Mouse (Mus musculus) stomach, postnatal 0 days (tissue): Measurements from ENCODE around the gene Ccr1l1. TPM values are rescaled to one million over a fixed set of nuclear protein-coding genes. Genes with fewer than 3 reads are reported as not detected.

Experiments
- ATAC-seq: fragments of 200-750 bp; cut with Nextera tagmentation; 2 replicates; pipeline ENCODE4 v1.8.0; 2017; ENCODE audit not compliant: low FRiP score, low TSS enrichment
- DNase-seq: peaks from one replicate; pipeline ENCODE4 v3.0.0-alpha.2; 2016; ENCODE audit warnings: low spot score
- H3K27ac ChIP-seq: fragments of 300-500 bp; sonication (generic); replicated peaks from 2 replicates; pipeline ENCODE4 v1.5.1; 2014; ENCODE audit warnings: mild to moderate bottlenecking, control low read depth
- H3K27me3 ChIP-seq: fragments of 300-500 bp; sonication (generic); 2 replicates; pipeline ENCODE4 v1.6.1; 2014; ENCODE audit warnings: low read length; ENCODE audit not compliant: control insufficient read depth, insufficient read depth
- H3K36me3 ChIP-seq: fragments of 300-500 bp; sonication (generic); 2 replicates; pipeline ENCODE4 v1.6.1; 2014; ENCODE audit warnings: low read length, mixed read lengths; ENCODE audit not compliant: control insufficient read depth, insufficient read depth
- H3K4me1 ChIP-seq: fragments of 300-500 bp; sonication (generic); replicated peaks from 2 replicates; pipeline ENCODE4 v1.6.1; 2014; ENCODE audit warnings: antibody characterized with exemption; ENCODE audit not compliant: control insufficient read depth, insufficient read depth
- H3K4me2 ChIP-seq: fragments of 300-500 bp; sonication (generic); replicated peaks from 2 replicates; pipeline ENCODE4 v1.6.1; 2014; ENCODE audit warnings: low read depth, mild to moderate bottlenecking, control low read depth, moderate library complexity
- H3K4me3 ChIP-seq: fragments of 300-500 bp; sonication (generic); 2 replicates; pipeline ENCODE4 v1.5.1; 2014; ENCODE audit warnings: low read depth, low read length, control low read depth
- H3K9ac ChIP-seq: fragments of 300-500 bp; sonication (generic); 2 replicates; pipeline ENCODE4 v1.6.1; 2014; ENCODE audit warnings: mild to moderate bottlenecking, low read length, control low read depth, mixed read lengths
- H3K9me3 ChIP-seq: fragments of 300-500 bp; sonication (generic); 2 replicates; pipeline ENCODE4 v1.6.1; 2016; ENCODE audit warnings: low read length; ENCODE audit not compliant: control insufficient read depth
- CTCF ChIP-seq: IDR thresholded peaks from 2 replicates; pipeline ENCODE4 v1.5.1; 2016; ENCODE audit warnings: antibody characterized with exemption, low read depth, mild to moderate bottlenecking, moderate library complexity
- EP300 ChIP-seq: optimal IDR thresholded peaks from 2 replicates; pipeline ENCODE3; 2016; ENCODE audit warnings: antibody characterized with exemption
- WGBS: fragments of 180-500 bp; shearing (Covaris S2); extraction: QIAGEN DNeasy Blood & Tissue Kit; methylation state at CpG from one replicate; pipeline ENCODE4 v1.1.7; 2014; 5-methylcytosine and 5-hydroxymethylcytosine counted together
- polyA plus RNA-seq: library from polyadenylated mRNA; unstranded; fragments of >200 nt; fragmentation: Nextera tagmentation; extraction: Ambion mirVana; gene quantifications from 2 replicates; pipeline ENCODE4 v1.2.1, GENCODE M21; 2015

Gene Ccr1l1
- polyA plus RNA-seq, 1 experiment from 2014 or later, result not detected

DNA sequence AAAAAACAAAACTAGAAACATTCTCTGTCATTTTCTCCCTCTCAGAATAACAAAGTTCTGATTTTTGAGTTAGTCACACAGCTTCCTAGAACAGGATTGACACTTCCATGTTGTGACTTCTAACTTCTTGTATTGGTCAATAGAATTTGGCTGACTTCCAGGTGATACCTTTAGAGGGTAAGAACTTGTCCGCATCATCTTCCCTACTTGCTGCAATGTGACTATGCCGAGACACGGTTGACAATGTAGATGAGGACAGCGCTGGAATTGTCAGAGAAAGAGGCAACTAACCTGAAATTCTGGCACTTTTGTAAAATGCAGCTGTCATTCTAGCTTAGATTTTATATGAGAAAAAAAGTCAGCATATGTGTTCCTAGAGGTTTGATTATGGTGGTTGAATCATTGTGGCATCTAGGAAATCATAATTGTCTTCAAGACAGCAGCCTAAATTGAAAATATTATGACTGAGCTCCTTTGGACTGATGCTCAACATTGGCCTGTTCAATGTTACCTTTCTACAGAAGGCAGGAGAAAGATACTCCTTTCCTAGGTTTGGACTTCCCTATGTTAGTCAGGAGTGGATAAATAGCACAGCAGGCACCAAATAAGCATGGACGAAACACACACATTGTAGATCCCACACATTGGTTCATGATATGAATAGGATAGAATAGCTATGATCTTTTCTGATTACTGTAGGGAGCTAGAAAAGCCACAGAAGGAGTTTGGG lies 44.3 kb downstream of the Ccr1l1 start:
- WGBS, result 93% methylated on average over 5 of the region's 5 CpGs
- no peak overlapping the region for H3K27ac ChIP-seq

DNA sequence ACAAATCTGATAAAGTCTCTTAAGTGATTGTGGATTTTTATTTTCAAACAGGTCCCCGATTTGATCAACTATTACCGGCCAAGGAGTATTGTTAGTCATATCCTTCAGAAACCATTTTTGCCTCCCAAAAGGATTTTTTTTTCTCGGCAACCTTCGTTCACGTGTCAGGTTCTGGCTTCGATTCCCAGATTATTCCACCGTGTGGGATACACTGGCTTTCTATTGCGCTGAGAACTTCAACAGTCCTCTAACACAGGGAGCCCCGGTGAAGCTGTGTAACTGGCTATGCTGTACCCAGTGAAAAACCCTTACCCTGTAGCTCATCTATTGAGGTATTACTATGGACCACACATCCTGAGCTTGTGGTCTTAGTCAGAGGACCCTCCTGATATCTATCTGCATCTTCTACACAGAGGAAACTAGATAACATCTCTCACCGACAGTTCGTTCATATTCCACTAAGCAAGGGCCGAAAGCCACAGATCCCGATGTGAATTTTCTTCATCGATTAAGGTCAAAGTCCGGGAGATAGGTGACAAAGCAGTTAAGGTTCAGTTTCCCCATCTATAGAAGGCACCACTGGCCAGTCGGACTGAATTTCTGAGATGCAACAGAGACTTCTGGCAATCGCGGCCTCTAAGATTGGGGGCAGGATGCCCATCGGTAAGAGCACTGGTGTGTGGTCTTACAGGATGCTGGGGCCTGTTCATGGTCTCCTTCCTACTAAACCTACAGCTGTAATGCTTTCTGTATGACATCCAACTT lies 45.1 kb downstream of the Ccr1l1 start:
- no peak for ATAC-seq
- DNase-seq, result no peak
- no peak overlapping the region for H3K4me3 ChIP-seq
- H3K36me3 ChIP-seq, result no peaks in the 10 kb centered on the region
- no peak overlapping the region for H3K27ac ChIP-seq
- H3K4me2 ChIP-seq, result no peak overlapping the region
- no peaks in the 10 kb centered on the region for H3K4me1 ChIP-seq
- no peaks in the 10 kb centered on the region for H3K27me3 ChIP-seq
- TF ChIP-seq EP300, result no peak
- TF ChIP-seq CTCF, result no peak
- no peaks in the 10 kb centered on the region for H3K9me3 ChIP-seq
- WGBS, result 89% methylated on average over 19 of the region's 19 CpGs
- H3K9ac ChIP-seq, result no peak overlapping the region

More for the DNA sequence above, 44.3 kb downstream of the Ccr1l1 start:
- H3K36me3 ChIP-seq, result no peaks in the 10 kb centered on the region
- no peaks in the 10 kb centered on the region for H3K4me1 ChIP-seq
- H3K9ac ChIP-seq, result no peak overlapping the region
- no peak overlapping the region for H3K4me3 ChIP-seq
- no peak for TF ChIP-seq CTCF
- TF ChIP-seq EP300, result no peak
- no peaks in the 10 kb centered on the region for H3K27me3 ChIP-seq
- H3K4me2 ChIP-seq, result no peak overlapping the region
- no peaks in the 10 kb centered on the region for H3K9me3 ChIP-seq
- DNase-seq, result no peak
- ATAC-seq, result no peak

DNA sequence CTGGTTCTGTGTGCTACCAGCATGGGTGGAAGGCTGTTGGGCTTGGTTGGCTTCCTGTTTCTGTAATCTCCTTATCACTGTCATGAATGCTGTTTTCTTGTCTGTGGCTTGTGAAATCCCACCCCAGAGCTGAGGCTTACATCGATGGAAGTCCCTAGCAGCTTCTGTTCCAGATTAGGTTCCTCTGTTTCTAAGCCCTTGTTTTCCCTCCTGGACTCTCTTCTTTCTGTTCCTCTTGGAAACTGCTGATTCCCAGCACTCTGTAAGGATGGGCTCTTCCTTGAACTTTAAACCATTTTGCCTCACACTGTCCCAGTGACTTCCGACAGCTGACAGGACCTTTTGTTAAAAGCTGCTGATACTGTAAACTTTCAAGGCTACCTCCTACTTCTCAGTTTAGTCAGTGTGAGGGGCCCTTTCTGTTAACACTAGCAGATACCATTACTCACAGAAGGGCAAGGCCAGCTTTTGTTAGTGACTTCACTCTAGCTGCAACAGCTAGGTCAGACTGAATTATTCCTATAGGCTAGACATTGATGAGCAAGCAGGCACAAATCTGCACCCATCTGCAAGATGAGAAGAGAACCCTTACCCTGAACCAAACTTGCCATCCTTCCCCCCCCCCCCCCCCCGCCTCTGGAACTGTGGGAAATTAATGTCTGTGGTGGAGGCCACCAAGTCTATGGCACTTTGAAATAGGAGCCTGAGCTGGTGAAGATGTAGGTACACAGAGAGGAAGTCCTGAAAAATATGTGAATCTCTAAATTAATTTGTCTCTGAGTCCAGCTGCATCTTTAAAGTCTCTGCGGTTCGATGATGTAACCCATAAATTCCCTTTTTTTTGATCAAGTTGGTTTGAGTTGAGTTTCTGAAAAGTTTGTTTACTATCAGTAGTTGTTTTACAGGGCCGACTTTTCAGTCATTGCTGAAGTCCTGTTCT lies 46.2 kb downstream of the Ccr1l1 start:
- 46% methylated on average over 6 of the region's 6 CpGs for WGBS
- no peak for DNase-seq
- Histone ChIP-seq H3K4me2 (no peak overlapping the region), H3K9ac (no peak overlapping the region), H3K4me3 (no peak overlapping the region), H3K36me3 (no peaks in the 10 kb centered on the region), H3K9me3 (no peaks in the 10 kb centered on the region), H3K4me1 (no peaks in the 10 kb centered on the region), H3K27me3 (no peaks in the 10 kb centered on the region), H3K27ac (no peak overlapping the region)
- TF ChIP-seq CTCF (no peak), EP300 (no peak)
- no peak for ATAC-seq

DNA sequence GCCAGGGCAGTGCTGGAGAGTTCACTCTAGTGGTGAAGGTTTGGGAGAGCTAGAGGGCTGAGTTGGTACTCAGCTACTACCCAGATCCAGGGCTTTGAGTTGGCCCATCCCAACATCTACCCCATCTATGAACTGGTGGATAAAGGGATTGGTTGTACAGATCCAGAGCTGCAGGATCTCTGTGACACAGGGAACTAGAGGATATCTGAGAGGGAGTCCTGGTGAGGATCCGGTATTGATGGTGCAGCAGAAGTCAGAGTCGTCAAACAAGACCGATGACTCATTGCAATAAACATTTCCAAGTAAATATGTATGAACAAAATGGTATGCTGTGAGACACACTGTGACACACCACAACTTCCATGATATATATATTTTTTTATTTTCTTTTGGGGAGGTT lies 47.3 kb downstream of the Ccr1l1 start:
- no peak overlapping the region; the same call in 1 of the 2 replicates for H3K27ac ChIP-seq
- H3K9me3 ChIP-seq, result no peaks in the 10 kb centered on the region
- no peak for TF ChIP-seq CTCF
- no peak for TF ChIP-seq EP300
- ATAC-seq (no peak), DNase-seq (no peak)
- H3K4me3 ChIP-seq, result no peak overlapping the region
- H3K9ac ChIP-seq, result no peak overlapping the region
- no peak overlapping the region for H3K4me2 ChIP-seq
- no peaks in the 10 kb centered on the region for H3K27me3 ChIP-seq
- 71% methylated on average over 3 of the region's 3 CpGs for WGBS
- H3K36me3 ChIP-seq, result no peaks in the 10 kb centered on the region
- H3K4me1 ChIP-seq, result no peaks in the 10 kb centered on the region

DNA sequence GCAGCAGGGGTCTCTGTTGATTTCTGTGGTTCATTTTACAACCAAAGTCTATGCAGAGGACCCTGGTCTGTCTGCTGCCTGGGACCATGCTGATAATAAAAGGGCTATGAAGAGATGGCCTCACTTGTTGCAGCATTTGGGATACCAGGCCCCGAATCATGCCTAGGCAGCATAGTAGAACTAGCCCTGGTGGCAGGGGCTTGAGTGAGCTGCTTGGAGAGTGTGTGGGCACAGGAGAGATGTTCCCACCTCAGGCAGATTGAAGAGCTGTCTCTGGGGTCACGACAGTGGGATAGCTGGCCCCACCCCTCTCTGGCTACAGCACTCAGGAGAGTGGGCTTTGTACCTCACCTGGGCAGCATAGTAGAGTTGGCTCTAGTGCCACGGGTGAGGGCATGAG lies 47.7 kb downstream of the Ccr1l1 start:
- Histone ChIP-seq H3K9ac (no peak overlapping the region), H3K36me3 (no peaks in the 10 kb centered on the region), H3K27me3 (no peaks in the 10 kb centered on the region), H3K27ac (no peak overlapping the region; the same call in 1 of the 2 replicates), H3K4me2 (no peak overlapping the region), H3K4me1 (no peaks in the 10 kb centered on the region), H3K4me3 (no peak overlapping the region), H3K9me3 (no peaks in the 10 kb centered on the region)
- DNase-seq, result no peak
- no peak for ATAC-seq
- no peak for TF ChIP-seq EP300
- 89% methylated on average over 3 of the region's 3 CpGs for WGBS
